Mouse (Mus musculus) left cerebral cortex, adult 9 months (tissue): ENCODE measurements around the gene Serping1.

ENCODE experiments used
- DNase-seq, 2 experiments: peaks; one replicate each; pipeline ENCODE4 v3.0.0; 2022; ENCODE audit warnings: low spot score in 2 of 2

The Serping1 gene

DNA sequence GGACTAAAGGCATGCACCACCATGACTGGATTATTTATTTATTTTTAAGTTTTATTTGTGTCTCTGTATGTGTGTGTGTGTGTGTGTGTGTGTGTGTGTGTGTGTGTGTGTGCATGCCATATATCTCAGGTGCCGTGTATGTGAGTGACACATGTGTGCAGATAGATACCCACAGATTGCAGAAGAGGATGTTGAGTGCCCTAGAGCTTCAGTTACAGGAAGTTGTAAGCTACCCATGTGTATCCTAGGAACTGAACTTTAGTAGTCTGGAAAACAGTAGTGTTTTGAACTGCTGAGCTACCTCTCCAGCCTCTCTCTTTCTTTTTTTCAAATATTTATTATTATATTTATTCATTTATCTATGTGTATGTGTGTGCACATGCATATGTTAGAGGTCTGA lies 8.1 kb upstream of the Serping1 start:
- no peak for DNase-seq

GRCm38 (mm10) chr2:84779210-84779609 lies 4.0 kb upstream of the Serping1 start:
- DNase-seq: no peak

DNA sequence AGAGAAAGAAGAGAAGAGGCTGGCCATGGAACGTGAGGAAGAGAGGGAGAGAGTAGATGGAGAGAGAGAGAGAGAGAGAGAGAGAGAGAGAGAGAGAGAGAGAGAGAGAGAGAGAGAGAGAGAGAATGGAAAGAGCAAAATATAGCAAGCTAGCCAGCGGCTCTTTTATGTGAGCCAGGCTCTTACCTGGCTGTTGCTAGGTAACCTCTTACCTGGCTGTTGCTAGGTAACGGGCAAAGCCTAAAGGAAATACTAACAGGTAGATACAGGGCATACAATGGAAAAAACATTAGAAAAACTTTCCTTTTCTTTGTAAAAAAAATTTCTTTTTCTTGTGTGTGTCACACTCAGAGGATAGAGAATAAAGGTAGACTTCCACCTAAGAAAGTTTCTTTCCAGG lies 2.5 kb upstream of the Serping1 start:
- DNase-seq: no peak

DNA sequence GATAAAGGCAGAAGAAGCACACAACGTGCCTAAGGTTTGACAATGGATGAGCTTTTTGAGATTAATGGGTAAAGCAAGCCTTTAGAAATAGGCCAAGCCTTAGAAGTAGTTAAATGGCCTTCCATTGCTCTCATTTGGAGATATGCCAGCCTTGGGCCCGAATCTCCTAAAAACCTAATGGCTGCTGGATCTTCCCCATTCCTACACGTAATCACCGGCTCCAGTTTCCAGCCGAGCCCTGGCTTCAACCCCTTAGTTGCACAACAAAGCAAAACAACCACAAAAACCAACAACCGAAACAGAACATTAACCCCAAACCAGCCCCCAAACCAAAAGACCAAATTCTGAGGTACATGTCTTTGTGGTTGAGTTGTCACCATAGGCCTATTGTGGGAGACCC lies 421 bp upstream of the Serping1 start:
- DNase-seq: no peak

GRCm38 (mm10) chr2:84774751-84775150 lies 493 bp downstream of the Serping1 start:
- DNase-seq: no peak

DNA sequence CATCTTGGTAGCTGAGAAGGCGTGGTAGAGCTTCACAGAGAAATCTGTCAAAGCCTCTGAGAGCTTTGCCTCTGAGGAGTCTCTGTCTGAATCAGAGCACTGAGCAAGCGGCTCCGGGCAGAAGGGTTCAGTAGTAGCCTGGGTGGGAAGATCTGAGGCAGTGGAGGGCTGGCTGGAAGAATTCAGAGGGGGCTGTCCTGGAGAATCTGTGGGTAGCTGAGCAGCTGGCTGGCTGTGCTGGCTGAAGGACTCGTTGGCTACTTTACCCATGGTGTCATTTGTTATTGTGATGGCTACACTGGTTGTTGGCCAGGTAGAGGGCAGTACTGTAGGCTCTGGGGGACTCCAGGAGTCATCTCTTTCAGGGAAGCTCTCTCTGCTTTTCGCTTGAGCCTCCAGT lies 2.0 kb downstream of the Serping1 start:
- DNase-seq: no peak

- DNase-seq: no peak
These were observed 2.8 kb downstream of the Serping1 start for GRCm38 (mm10) chr2:84772454-84772853.

GRCm38 (mm10) chr2:84770501-84770900 lies 4.7 kb downstream of the Serping1 start:
- no peak for DNase-seq

- DNase-seq: no peak
These were observed 12.4 kb downstream of the Serping1 start for GRCm38 (mm10) chr2:84762818-84763217.

DNA sequence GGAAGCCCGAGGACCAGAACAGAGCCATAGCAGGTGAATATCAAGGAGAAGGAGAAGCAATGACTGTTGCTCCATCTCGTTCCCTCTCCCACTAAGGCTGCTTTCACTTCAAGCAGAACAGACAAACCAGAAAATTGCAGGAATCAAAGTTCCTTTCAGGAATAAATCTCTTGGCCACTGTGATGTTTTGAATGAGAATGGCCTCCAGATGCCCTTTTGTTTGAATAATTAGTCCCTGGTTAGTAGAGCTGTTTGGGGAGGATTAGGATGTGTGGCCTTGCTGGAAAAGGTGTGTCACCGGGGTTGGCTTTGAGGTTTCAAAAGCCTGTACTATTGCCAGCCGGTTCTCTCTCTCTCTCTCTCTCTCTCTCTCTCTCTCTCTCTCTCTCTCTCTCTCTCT lies 12.9 kb downstream of the Serping1 start:
- no peak for DNase-seq

DNA sequence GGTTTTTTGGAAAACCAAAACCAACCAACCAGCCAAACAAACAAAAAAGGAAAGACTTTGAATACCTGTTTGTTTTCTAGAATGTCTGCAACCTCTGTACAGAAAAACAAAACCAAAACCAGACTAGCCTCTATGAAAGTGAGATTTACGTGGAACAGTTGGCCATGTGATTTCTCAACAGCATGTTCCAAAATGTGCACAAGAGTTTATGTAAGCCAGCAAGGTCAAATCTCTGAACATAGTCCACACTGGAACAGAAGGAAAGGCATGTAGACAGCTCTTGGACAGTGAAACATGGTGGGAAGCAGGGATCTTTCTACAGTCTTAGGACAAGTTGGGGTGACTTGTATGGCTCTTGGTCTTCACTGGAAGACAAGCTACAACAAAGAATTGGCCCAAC lies 13.4 kb downstream of the Serping1 start:
- DNase-seq: no peak

DNA sequence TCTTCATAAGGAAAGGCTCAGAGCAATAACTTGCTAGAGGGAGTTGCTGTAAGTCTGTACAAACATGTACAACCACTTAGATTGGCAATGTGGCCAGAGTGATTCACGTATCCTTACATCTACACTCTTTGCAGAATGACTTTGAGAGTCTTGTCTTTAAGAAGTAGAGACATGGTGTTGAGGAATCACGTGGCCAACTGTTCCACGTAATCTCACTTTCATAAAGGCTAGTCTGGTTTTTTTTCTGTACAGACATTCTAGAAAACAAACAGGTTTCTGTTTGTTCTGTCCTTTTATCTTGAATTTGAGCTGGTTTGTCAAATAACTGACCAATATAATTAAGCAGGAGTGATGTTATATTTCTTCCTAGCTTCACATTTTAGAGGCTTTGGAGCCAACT lies 13.9 kb downstream of the Serping1 start:
- DNase-seq: no peak

- DNase-seq: no peak
These were observed 14.5 kb downstream of the Serping1 start for GRCm38 (mm10) chr2:84760777-84761176.

GRCm38 (mm10) chr2:84758542-84759127 lies 16.6 kb downstream of the Serping1 start:
- peak in 1 of 2 experiments; percentile 64 for DNase-seq

DNA sequence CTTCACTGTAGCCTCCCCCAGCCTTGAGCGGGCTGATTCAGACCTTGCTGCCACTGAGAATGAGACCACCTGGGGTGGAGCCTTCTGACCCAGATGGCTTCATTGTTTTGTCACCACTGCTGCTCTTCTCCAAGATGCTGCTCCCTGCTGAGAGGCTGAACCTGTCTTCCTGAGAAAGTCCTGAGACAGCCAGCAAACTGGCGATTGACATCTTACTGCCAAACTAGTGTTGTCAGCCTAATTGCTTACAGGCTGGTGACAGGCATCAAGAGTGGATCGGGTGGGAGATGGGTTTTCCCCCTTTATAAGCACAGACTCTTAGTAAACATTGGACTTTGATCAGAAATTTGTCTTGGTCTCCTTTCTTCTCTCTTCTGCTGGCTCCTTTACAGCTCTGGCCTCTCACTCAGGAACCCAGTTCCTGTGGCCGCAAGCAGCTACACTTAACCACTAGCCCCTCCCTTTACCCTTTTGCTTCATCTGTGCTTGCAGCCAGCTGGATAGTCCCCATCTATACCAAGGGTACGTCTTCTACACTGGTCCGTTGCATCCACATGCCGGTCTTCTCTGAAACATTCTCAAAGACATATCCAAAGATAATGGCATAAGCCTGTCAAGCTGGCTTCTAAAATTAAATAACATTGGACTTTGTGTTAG lies 18.1 kb downstream of the Serping1 start:
- DNase-seq: no peak

GRCm38 (mm10) chr2:84756245-84756644 lies 19.0 kb downstream of the Serping1 start:
- DNase-seq: no peak

GRCm38 (mm10) chr2:84750115-84750514 lies 25.1 kb downstream of the Serping1 start:
- no peak for DNase-seq

GRCm38 (mm10) chr2:84744126-84744525 lies 31.1 kb downstream of the Serping1 start:
- no peak for DNase-seq

DNA sequence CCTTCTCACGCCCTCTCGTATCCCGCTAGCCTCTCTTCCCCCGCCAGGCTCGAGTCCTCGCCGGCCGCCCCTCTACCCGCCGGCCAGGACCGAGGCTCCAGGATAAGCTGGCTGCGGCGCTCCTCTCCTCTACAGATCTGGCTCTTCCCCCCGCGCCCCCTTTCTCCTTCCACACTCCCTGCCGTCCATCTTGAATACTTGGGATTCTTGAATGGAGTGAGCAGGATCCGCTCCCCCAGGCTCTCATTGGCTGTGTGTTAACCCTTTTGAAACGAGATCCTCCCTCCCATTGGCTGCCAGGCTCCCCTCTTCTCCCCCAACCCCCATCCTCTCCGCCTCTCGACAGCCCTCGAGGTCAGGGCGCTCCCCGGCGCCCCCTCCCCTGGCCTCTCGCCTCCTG lies 31.7 kb downstream of the Serping1 start, which contains the start of gene Gm19426:
Gm19426 (minus strand) TSS at position 95 of the 400 bp plus-strand sequence.
- peak in 1 of 2 experiments; percentile 63 for DNase-seq

DNA sequence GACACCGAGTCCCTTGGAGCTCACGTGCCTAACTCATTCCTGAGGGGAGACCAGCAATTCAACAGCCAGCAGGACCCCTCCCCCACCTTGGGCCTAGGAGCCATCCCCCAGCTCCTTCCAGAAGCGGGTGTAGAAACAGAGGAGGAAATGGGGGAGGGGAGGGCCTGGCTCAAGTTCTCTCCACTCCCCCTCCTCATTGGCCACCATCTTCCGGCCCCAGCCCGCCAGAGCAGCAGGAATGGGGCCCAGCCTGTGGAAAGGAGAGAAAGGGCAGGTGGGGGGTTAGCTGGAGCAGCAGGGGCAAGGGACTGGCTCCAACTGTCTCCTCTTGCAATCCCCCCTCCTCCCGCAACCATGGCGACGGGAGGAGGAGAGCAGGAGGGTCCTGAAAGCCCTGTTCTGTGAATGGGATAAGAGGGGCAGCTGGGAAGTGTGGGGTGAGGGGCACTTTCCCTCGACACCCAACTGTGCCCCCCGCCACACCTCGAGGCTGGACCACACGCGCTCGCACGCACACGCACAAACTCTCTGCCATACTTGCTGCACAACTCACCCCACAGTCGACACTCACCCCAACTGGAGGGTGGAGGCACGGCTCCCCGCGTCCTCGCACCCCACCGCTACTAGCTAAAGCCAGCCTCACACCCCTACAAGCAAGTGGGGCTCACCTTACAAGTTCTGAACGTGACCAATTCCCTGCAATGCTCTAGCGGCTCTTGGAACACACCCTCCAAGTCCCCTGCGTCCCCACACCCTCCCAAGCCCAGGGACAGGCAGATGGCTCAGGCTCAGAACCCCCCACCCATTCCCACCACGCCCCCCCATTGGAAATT lies 32.6 kb downstream of the Serping1 start:
- no peak for DNase-seq

DNA sequence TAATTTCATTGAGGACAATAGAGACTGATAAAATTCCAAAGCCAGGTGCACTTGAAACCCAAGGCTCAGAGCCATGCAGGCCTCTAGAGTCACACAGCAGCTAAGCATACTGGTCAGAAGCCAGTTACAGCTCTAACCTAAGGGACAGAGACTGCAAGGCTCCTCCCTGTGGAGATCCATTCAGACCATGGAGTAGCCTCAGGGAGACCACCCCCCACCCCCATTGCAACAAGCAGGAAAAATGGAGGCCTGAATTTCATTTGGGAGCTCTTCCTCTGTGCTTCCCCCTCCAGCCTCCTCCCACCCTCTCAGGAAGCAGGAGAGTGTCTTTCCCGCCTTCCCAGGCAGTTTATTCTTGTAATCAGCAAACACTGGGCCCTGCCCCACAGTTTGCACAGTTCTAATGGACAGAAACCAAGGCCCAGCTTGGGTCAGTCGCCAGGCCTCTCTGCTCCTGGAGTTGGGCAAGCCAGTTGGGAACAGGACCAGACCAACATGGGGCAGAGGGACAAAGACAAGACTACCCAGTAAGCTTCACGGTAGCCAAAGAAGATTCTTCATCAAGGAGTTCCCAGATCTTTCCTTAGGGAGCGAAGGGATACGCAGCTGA lies 33.3 kb downstream of the Serping1 start:
- DNase-seq: no peak

DNA sequence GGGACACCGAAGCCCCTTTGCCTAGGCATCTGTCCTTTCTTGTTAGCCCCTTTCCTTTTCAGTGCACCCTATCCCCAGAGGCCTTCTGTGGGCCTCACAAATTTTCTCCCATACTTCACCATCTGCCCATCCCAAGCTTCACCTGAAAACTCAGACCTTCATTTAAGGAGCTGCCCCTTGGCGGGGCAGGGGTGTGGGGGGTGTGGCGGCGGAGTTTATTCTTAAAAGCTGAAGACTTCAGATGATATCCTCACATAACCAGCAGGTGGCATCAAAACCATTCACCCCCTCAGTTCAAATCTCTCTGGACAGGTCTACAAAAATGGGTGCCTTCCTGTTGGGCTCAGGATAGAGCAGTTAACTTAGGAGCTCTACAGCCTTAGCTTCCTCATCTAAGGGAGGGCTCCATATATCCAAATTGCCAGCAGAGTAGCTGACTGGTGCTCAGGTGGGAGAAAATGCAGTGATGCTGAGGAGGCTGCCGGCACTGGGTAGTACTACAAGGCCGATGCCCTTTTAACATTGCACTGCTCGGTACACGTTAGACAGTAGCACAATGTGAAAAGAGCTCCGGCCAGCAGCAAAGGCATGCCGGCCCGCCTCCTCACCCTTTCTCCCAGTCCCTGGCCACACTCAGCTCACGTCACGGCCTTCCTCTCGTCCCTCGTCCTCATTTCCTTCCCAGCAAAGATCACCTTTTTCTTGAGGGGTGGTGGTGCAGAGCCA lies 34.5 kb downstream of the Serping1 start:
- DNase-seq: no peak
